Mouse (Mus musculus) layer of hippocampus, adult 11-12 months (tissue): Measurements from ENCODE around the gene Vps37c.

Source experiments
- DNase-seq: peaks from one replicate; pipeline ENCODE4 v3.0.0; 2022; ENCODE audit warnings: low spot score

Gene Vps37c

GRCm38 (mm10) chr19:10688537-10689352 lies at the start of gene Vps37c:
Vps37c (plus strand) TSS chr19:10688735.
- DNase-seq = peak; percentile 93

- DNase-seq = no peak
Observed at GRCm38 (mm10) chr19:10640080-10640479, 48.5 kb upstream of the Vps37c start.

GRCm38 (mm10) chr19:10640589-10641378 lies 47.8 kb upstream of the Vps37c start:
- DNase-seq = no peak

- no peak for DNase-seq
Observed at GRCm38 (mm10) chr19:10645616-10646015, 42.9 kb upstream of the Vps37c start.

GRCm38 (mm10) chr19:10648156-10648555 lies 40.4 kb upstream of the Vps37c start:
- no peak for DNase-seq

- DNase-seq = no peak
Observed at GRCm38 (mm10) chr19:10656058-10656457, 32.5 kb upstream of the Vps37c start.

- DNase-seq = no peak
Observed at GRCm38 (mm10) chr19:10657742-10658141, 30.8 kb upstream of the Vps37c start.

- no peak for DNase-seq
Observed at GRCm38 (mm10) chr19:10658406-10658805, 30.1 kb upstream of the Vps37c start.

- DNase-seq = no peak
Observed at GRCm38 (mm10) chr19:10661373-10661772, 27.2 kb upstream of the Vps37c start.

GRCm38 (mm10) chr19:10661919-10662318 lies 26.6 kb upstream of the Vps37c start:
- DNase-seq = no peak

GRCm38 (mm10) chr19:10662665-10663064 lies 25.9 kb upstream of the Vps37c start:
- DNase-seq = no peak

- DNase-seq = no peak
Observed at GRCm38 (mm10) chr19:10665093-10665492, 23.4 kb upstream of the Vps37c start.

- peak; percentile 68 for DNase-seq
Observed at GRCm38 (mm10) chr19:10665499-10665898, 23.0 kb upstream of the Vps37c start.

- DNase-seq = no peak
Observed at GRCm38 (mm10) chr19:10671319-10671718, 17.2 kb upstream of the Vps37c start.

- no peak for DNase-seq
Observed at GRCm38 (mm10) chr19:10671854-10672417, 16.6 kb upstream of the Vps37c start.

- no peak for DNase-seq
Observed at GRCm38 (mm10) chr19:10673275-10673674, 15.3 kb upstream of the Vps37c start.

GRCm38 (mm10) chr19:10676656-10677055 lies 11.9 kb upstream of the Vps37c start:
- no peak for DNase-seq

GRCm38 (mm10) chr19:10677915-10678771 lies 10.4 kb upstream of the Vps37c start, which contains the start of gene Pga5:
Pga5 (minus strand) TSS chr19:10678071.
- peak; percentile 90 for DNase-seq

- no peak for DNase-seq
Observed at GRCm38 (mm10) chr19:10678772-10679067, 9.8 kb upstream of the Vps37c start.

- DNase-seq = no peak
Observed at GRCm38 (mm10) chr19:10681571-10681970, 7.0 kb upstream of the Vps37c start.

GRCm38 (mm10) chr19:10685081-10685480 lies 3.5 kb upstream of the Vps37c start:
- DNase-seq = no peak

- DNase-seq = no peak
Observed at GRCm38 (mm10) chr19:10685727-10686126, 2.8 kb upstream of the Vps37c start.
